Comparison of ENCODE assay signal across 9 mouse cellular contexts in genomic region chr12:76372046-76372445, GRCm38 (mm10). TPM values are rescaled to one million over a fixed set of nuclear protein-coding genes. Genes with fewer than 3 reads are reported as not detected.
DNase-seq lines count a peak whose midpoint lies in the region; ATAC-seq and TF ChIP-seq lines count a peak whose summit lies in the region.
"Had no signal": no experiment of that assay in that cellular context is flagged by ENCODE, and none has a peak within 500 bp of the region (broad histone marks: within the 10 kb centered on the region; RNA-seq: fewer than 3 reads in every experiment).

No protein-coding gene starts in this region.

- no peaks in the 10 kb centered on the region for H3K9me3 ChIP-seq in forebrain, embryonic 16.5 days (ENCODE audit: control insufficient read depth, low read length)
- no peaks in the 10 kb centered on the region for H3K9me3 ChIP-seq in liver, embryonic 15.5 days (replicated peaks)

- peak overlapping the region; percentile 100 for H3K4me3 ChIP-seq in gastrocnemius, adult 2 months
- H3K4me3 ChIP-seq in forebrain, embryonic 16.5 days (replicated peaks; ENCODE audit: low read length) = no peak overlapping the region
- H3K4me3 ChIP-seq in liver, embryonic 15.5 days (replicated peaks) = peak overlapping the region; percentile 97

- no peaks in the 10 kb centered on the region for H3K36me3 ChIP-seq in forebrain, embryonic 16.5 days (ENCODE audit: control insufficient read depth, insufficient read depth)
- no peaks in the 10 kb centered on the region for H3K36me3 ChIP-seq in liver, embryonic 15.5 days (replicated peaks)

- WGBS in forebrain, embryonic 16.5 days = 47% methylated on average over 7 of the region's 7 CpGs
- 10% methylated on average over 7 of the region's 7 CpGs for WGBS in liver, embryonic 15.5 days (ENCODE audit: insufficient replicate concordance)

- peak overlapping the region; percentile 89 for H3K4me2 ChIP-seq in forebrain, embryonic 16.5 days (ENCODE audit: low read length)
- H3K4me2 ChIP-seq in liver, embryonic 15.5 days = peak overlapping the region; percentile 96

- peak overlapping the region; percentile 98 for H3K27ac ChIP-seq in gastrocnemius, adult 2 months
- H3K27ac ChIP-seq in forebrain, embryonic 16.5 days (ENCODE audit: low read length) = no peak overlapping the region
- peak overlapping the region; percentile 95 for H3K27ac ChIP-seq in liver, embryonic 15.5 days (replicated peaks)

- no peaks in the 10 kb centered on the region for H3K27me3 ChIP-seq in forebrain, embryonic 16.5 days (replicated peaks; ENCODE audit: control insufficient read depth, insufficient read depth, low read length)
- H3K27me3 ChIP-seq in liver, embryonic 15.5 days = no peaks in the 10 kb centered on the region

- TF ChIP-seq CTCF in gastrocnemius, adult 2 months (IDR thresholded peaks at IDR 0.05) = no peak

- no peak overlapping the region for H3K9ac ChIP-seq in forebrain, embryonic 16.5 days (replicated peaks; ENCODE audit: low read depth, low read length)
- H3K9ac ChIP-seq in liver, embryonic 15.5 days = peak overlapping the region; percentile 98

- DNase-seq in gastrocnemius, adult 2 months = no peak
- no peak for DNase-seq in gastrocnemius, postnatal 25 days
- peak; percentile 73 for DNase-seq in A20 (ENCODE audit: low read depth, low spot score)
- DNase-seq in yolk sac, embryonic 10.5 days (ENCODE audit: low spot score) = no peak
- DNase-seq in gastrocnemius, postnatal 10 days = no peak
- no peak for DNase-seq in cerebellum, adult 8-10 months
- DNase-seq: cerebellum, postnatal 36 days had no signal

- H3K4me1 ChIP-seq in forebrain, embryonic 16.5 days (replicated peaks; ENCODE audit: control insufficient read depth, insufficient read depth, low read length) = peaks cover 34% of the 10 kb centered on the region
- peaks cover 78% of the 10 kb centered on the region for H3K4me1 ChIP-seq in liver, embryonic 15.5 days (replicated peaks)

- intact Hi-C loops in gastrocnemius, adult 2 months (cut with DNase I) = no loop called here

- no peak for ATAC-seq in forebrain, embryonic 16.5 days
- ATAC-seq in liver, embryonic 15.5 days (ENCODE audit: insufficient read depth) = no peak

RNA-seq across cellular contexts. Expression of gene Zbtb1, which starts 2.0 kb away (rescaled TPM):
- total RNA-seq in gastrocnemius, adult 2 months (2021) = 1 to 10 TPM; 3.6 to 4.3 TPM
- total RNA-seq in gastrocnemius, postnatal 25 days (2021) = 1 to 10 TPM; 3.1 to 3.9 TPM
- 4.6 and 5.5 TPM in 2 replicates for polyA plus RNA-seq in forebrain, embryonic 16.5 days (2015; fragmentation: Nextera tagmentation; extraction: Ambion mirVana)
- 3.3 and 3.4 TPM in 2 replicates for polyA plus RNA-seq in liver, embryonic 15.5 days (2015; fragmentation: Nextera tagmentation; extraction: Ambion mirVana)
- 1 to 10 TPM; 5.1 to 7.0 TPM for total RNA-seq in gastrocnemius, postnatal 10 days (2021)

RNA-seq across cellular contexts. Expression of gene Zbtb25, which starts 2.6 kb away (rescaled TPM):
- 1 to 10 TPM; 6.5 to 7.2 TPM for total RNA-seq in gastrocnemius, adult 2 months (2021)
- total RNA-seq in gastrocnemius, postnatal 25 days (2021) = 1 to 10 TPM; 6.6 to 8.2 TPM
- 16.5 and 17.1 TPM in 2 replicates for polyA plus RNA-seq in forebrain, embryonic 16.5 days (2015; fragmentation: Nextera tagmentation; extraction: Ambion mirVana)
- 5.1 and 6.1 TPM in 2 replicates for polyA plus RNA-seq in liver, embryonic 15.5 days (2015; fragmentation: Nextera tagmentation; extraction: Ambion mirVana)
- total RNA-seq in gastrocnemius, postnatal 10 days (2021) = 10 to 100 TPM; 10.6 to 11.0 TPM

RNA-seq across cellular contexts. Expression of gene Hspa2, which starts 31.9 kb away (rescaled TPM):
- 1 to 10 TPM; 6.9 to 7.0 TPM for total RNA-seq in gastrocnemius, adult 2 months (2021)
- 10 to 100 TPM in 1 of 2 experiments, 1 to 10 TPM in 1; 6.3 to 10.3 TPM for total RNA-seq in gastrocnemius, postnatal 25 days (2021)
- polyA plus RNA-seq in forebrain, embryonic 16.5 days (2015; fragmentation: Nextera tagmentation; extraction: Ambion mirVana) = 5.4 and 6.2 TPM in 2 replicates
- 1.4 and 1.6 TPM in 2 replicates for polyA plus RNA-seq in liver, embryonic 15.5 days (2015; fragmentation: Nextera tagmentation; extraction: Ambion mirVana)
- 1 to 10 TPM; 7.4 to 8.7 TPM for total RNA-seq in gastrocnemius, postnatal 10 days (2021)

RNA-seq across cellular contexts. Expression of gene Ppp1r36, which starts 45.3 kb away (rescaled TPM):
- not detected for total RNA-seq in gastrocnemius, adult 2 months (2021)
- not detected for total RNA-seq in gastrocnemius, postnatal 25 days (2021)
- polyA plus RNA-seq in forebrain, embryonic 16.5 days (2015; fragmentation: Nextera tagmentation; extraction: Ambion mirVana) = 0.73 and 0.87 TPM in 2 replicates
- 0.05 and 0.10 TPM in 2 replicates for polyA plus RNA-seq in liver, embryonic 15.5 days (2015; fragmentation: Nextera tagmentation; extraction: Ambion mirVana)
- total RNA-seq in gastrocnemius, postnatal 10 days (2021) = under 1 TPM; 0.34 to 0.38 TPM

RNA-seq across cellular contexts. Expression of gene Akap5, which starts 47.4 kb away (rescaled TPM):
- total RNA-seq in gastrocnemius, adult 2 months (2021) = under 1 TPM; 0.31 to 0.48 TPM
- under 1 TPM; 0.46 to 0.78 TPM for total RNA-seq in gastrocnemius, postnatal 25 days (2021)
- 8.2 and 10.3 TPM in 2 replicates for polyA plus RNA-seq in forebrain, embryonic 16.5 days (2015; fragmentation: Nextera tagmentation; extraction: Ambion mirVana)
- 0.17 and 0.25 TPM in 2 replicates for polyA plus RNA-seq in liver, embryonic 15.5 days (2015; fragmentation: Nextera tagmentation; extraction: Ambion mirVana)
- 1 to 10 TPM; 1.8 to 2.1 TPM for total RNA-seq in gastrocnemius, postnatal 10 days (2021)
